Mouse (Mus musculus): ENCODE results near the gene Spag4.

Gene Spag4

DNA sequence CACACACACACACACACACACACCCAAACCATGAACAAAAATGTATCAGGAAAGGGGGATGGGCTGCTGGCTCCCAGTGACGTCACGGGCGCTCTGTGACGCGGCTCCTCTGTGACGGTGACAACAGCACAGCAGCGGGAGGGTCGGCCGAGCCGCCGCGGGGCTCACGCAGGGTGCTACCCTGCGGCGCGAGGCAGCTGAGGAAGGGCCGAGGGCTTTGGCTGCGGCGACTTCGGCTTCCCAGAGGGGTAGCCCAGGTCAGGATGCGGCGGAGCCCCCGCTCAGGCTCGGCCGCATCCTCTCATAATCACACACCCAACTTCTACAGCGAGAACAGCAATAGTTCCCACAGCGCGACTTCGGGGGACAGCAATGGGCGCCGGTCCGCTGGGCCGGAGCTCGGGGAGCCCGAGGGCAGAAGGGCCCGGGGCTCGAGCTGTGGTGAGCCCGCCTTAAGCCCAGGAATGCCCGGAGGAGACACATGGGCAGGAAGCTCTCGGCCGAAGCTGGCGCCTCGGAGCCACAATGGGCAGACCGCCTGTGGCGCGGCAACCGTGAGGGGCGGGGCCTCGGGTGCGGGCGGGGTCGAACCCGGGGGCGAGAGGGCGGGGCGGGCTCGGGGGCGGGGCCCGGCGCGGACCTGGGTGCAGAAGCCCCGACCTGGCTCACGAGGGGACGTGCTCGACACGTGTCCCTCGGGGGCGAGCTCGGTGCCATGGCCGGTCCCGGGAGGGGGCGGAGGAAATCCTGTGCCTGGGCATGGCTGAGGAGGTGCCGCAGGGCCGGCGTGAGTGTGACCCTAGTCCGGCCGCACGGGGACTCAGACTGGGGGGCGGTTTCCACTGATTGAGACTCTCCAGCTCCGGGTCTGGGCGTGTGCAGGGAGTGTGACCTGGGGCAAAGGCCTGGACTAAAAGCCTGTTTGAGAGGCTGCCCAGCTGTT lies at the start of gene Spag4:
Spag4 (plus strand) TSS at position 77 of the 943 bp plus-strand sequence.
- DNase-seq (ENCODE audit: low read depth, low spot score) = peak; percentile 24

DNA sequence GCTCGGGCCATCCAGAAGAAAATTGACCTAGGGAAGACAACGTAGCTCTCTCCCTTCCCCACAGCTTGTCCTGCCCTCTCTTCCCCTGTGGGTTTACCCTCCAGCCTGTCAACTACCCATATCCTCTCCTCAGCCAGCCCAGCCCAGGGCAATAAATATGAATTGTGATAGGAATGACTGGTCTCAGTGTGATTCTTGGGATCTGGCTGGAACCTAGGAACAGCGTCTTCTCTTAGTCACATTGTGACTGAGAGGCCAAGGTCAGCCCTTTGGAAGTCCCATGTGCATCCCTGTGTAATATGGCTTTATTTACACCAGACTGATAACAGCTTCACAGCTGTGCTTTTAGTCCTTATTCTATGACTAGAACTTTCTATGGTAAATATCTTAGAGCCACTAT lies 46.9 kb upstream of the Spag4 start:
- no peak for DNase-seq (ENCODE audit: low read depth, low spot score)

DNA sequence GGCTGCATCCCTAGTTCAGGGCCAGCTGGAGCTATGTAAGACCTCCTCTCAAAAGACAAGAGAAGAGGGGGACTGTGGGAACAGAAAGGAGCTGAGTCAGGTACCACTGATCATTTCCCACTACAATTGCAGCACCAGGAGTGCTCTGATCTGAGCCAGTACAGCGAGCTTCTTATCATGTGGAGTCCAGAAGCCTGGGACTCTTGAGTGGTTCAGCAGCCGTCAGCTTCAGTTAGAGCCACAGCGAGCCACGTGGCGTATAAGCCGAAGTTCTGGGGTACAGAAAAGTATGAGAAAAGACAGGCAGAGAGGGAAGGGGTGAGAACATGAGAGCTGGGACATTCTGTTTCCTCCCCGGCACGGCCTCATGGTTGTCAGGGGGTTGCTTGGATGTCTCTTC lies 43.8 kb upstream of the Spag4 start:
- no peak for DNase-seq (ENCODE audit: low read depth, low spot score)

DNA sequence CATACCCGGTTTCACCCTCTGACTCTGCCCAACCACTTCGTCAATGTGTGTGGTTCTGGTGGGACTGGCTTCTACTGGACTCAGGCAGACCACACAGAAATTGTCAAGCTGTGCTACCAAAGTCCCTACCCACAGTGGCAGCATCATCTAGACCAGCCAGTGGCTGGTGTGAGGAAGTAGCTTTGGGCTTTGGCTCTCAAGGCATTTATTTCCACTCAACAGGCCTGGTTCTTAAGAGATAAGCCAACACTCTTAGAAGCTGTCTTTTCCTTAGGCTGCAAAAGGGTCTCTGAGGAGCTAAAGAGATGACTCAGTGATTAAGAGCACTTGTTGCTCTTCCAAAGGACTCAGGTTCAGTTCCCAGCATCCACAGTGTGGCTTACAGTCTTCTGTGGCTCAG lies 43.2 kb upstream of the Spag4 start:
- no peak for DNase-seq (ENCODE audit: low read depth, low spot score)

DNA sequence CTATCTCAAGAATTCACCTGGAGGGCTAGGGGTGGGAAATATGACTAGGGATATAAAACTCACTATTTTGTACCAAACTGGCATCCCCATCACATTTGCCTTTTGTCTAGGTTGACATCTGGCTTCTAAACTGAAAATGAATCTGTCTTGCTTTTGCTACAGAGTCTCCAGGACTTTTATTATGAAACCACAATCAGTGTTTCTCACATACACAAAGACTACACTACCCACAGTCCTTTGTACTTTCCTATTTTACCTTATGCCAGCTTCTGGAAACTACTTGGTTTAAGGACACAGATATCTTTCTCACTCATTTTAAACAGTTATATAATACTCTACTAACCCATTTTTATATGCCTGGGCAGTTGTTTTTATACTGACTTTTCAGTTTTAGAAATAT lies 39.5 kb upstream of the Spag4 start:
- no peak for DNase-seq (ENCODE audit: low read depth, low spot score)

DNA sequence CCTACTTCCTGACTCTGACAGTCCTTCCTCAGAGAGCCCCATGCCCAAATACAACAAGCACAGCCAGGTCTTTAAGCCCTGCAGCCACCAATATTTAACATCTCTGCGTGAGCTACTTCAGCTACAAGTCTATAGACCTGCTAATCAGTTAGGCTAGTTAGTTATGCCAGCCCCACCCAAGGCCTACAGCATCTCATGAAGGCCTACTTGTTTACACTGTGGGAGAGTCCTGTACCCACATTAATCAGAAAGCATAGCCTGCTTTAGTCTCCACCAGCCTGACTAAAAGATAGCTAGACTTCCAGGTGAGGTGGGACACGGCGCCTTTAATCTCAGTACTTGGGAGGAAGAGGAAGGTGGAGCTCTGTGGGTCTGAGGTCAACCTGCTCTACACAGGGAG lies 25.6 kb upstream of the Spag4 start:
- no peak for DNase-seq (ENCODE audit: low read depth, low spot score)

DNA sequence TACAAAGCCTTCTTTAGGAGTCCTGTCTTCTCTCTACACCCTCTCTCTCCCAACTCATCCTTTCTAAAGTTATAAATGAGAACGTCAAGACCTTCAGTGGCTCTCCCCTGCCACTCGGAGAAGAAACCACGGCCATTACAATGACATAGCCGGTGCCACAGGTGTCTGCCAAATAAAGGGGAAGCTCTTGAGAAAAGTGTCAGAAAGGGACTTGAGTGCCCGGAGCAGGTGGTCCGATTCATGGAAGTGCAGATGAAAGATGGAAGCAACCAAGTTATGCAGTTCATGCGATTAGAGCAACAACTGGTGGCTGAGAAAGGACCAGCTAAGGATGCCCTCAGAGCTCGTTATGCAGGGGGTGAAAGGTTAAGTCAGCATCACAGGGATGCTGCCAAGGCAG lies 22.1 kb upstream of the Spag4 start:
- no peak for DNase-seq (ENCODE audit: low read depth, low spot score)

DNA sequence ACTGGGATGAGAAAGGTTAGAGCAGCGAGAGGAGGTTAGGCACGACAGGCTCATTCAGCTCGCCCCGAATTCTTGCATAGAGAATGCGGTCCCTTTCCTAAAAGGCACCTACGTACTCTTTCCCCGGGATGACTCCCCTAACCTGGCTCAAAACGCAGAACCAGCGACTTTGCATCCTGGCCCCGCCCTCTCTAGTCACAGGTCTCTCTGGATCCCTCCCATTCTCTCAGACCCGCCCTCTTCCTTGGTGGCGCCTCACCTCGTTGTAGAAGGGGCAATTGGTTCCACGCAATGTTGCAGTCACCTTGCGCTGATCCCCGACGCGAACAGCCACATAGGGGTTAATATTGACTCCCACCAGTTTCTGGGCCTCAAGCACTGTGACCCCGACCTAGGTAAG lies 17.0 kb upstream of the Spag4 start:
- no peak for DNase-seq (ENCODE audit: low read depth, low spot score)

DNA sequence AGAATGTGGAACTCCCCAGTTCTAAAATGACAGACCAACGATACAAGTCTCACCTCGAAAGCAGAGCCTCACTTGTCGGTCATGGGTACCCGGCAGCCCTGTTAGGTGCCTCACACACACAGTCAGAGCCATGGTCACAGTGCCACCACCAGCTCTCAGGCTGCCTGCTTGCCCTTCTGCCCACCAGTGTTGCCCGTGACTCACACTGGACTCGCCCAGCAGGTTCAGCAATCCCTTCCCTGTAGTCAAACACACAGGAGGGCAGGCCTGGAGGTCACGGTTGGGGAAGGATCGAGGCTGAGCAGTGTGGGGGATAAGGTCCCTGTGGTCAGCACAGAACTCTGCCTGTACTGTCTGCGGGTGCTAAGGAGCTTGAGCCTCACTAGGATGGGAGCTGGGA lies 12.2 kb upstream of the Spag4 start, which contains the start of gene Fer1l4:
Fer1l4 (minus strand) TSS at position 132 of the 400 bp plus-strand sequence.
- DNase-seq (ENCODE audit: low read depth, low spot score) = no peak

DNA sequence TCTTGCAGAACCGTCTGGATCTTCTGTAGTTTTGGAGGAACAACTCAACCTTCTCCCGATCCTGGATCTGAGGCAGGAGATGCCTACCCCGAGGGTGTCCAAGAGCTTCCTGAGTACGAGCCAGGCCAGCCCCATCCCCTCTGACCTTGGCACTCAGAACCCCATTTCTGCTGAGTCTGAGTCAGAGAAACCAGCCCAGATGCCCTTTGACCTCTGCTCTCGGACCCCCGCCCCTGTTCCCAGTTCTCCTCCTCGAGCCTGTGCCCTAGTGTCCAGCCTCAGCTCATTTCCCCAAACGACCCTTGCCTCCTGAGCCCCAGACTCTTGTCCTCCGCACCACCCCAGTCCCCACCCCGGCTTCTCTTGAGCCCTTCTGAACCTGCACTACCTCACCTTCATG lies 1.2 kb downstream of the Spag4 start:
- no peak for DNase-seq (ENCODE audit: low read depth, low spot score)

DNA sequence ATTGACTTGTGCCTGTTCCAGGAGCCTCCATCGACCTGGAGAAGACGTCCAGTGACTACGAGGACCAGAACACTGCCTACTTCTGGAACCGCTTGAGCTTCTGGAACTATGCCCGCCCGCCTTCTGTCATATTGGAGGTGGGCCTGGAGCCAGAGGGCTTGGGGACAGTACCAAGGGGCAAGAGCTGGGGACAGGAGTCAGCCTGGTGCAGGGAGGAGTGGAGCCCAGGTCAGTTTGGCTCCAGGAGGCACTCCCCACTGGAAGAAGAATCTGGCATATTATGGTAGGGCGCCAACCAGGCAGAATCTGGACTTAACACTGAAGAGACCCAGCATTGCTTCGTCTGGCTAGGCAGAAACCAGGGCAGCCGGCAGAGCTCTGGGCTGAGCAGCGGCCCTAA lies 2.9 kb downstream of the Spag4 start:
- no peak for DNase-seq (ENCODE audit: low read depth, low spot score)

DNA sequence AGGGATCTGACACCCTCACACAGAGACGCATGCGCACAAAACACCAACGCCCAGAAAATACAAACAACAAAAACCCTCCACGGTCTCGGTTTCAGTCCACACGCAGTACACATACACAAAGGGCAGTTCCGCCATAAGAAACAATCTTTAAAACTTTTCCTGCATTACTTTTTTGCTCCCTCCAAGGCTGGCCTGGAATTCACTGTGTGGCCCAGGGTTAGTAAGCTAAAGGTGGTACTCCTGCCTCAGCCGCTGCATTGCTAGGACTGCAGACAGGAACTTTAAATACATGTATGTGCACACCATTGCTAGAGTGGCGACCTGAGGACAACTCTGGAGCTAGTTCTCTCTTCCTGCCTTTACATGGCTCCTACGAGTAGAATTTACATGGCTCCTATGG lies 6.3 kb downstream of the Spag4 start:
- no peak for DNase-seq (ENCODE audit: low read depth, low spot score)

DNA sequence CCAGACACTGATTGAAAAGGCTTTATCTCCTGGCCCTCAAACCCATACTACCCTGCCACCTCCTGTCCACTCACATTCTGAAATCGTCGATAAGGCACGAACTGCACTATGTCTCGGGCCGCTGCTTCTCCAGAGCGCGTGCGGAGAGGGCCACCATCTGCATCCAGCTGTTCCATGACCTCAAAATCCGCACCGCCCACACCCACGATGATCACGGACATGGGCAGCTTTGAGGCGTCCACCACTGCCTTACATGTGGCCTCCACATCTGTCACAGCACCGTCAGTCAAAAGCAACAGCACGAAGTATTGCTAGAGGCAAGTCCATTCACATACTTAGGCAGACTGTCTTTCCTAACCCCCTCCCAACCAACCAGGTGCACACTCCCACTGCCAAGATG lies 8.8 kb downstream of the Spag4 start:
- DNase-seq (ENCODE audit: low read depth, low spot score) = no peak

DNA sequence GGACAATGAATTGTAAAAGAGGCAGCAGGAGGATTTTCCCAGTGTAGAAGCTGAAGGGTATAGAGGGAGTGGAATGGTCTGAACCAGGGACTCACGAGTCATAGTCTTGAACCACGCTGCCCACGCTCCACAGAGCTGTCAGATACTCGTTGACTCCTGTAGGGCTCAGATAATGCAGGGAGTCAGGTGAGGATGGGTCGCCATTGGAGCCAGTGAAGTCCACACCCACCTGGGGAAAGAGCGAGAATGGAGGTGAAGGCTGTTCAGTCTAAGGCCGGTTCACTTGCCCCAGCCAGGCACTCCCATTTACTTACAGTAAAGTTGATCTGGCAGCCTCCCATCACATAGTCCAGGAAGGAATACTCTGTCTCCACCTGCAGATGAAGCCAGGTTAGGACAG lies 12.5 kb downstream of the Spag4 start:
- no peak for DNase-seq (ENCODE audit: low read depth, low spot score)

DNA sequence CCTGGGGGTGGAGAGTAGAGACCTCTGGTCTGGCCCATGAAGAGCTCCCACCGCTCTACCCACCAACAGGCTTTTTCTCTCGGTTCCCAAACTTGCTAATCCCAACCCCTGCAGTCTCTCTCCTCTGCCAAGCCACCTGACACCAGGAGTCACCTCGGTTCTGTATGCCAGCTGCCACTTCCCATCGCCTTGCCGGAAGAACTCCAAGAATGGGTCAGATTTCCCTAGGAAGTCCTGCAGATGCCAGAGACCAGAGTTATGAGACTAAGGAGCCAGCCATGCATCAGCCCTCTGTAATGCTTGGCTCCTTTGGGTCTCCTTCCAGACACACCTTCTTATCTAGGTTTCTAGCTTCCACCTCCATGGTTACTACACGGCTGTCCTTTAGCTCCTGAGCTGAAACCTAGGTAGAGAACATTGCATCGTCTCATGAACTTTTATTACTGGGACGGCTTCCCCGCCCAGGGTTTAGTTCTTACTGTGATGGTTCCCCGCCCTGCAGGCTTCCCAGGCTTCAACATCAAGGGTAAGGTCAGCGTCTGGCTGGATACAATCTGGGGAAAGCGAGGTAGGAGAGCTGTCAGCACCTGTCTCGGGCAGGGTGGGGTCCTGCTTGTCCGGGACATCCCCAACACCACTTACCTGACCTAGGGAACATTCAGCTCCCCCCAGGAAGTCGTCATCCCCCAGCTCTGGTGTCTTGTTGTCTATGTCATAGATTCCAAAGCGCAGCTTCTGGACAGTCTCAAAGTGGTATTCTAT lies 13.6 kb downstream of the Spag4 start:
- DNase-seq (ENCODE audit: low read depth, low spot score) = no peak

DNA sequence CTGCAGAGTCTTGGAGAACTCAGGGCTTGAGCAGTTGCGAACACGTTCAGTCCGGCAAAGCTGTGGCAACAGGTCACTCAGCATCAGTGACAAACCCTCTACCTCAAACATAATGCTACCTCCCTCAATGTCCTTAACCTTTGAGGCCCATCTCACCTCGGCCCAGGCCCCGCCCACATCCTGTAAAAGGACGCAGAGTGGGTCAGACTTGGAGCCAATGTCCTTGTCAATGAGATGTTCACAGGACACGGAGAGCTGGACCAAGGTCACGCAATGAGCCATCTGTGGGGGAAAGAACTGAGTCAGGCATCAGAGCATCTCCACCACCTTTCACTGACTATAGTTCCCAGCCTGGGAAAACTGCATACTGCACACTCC lies 14.2 kb downstream of the Spag4 start:
- no peak for DNase-seq (ENCODE audit: low read depth, low spot score)

DNA sequence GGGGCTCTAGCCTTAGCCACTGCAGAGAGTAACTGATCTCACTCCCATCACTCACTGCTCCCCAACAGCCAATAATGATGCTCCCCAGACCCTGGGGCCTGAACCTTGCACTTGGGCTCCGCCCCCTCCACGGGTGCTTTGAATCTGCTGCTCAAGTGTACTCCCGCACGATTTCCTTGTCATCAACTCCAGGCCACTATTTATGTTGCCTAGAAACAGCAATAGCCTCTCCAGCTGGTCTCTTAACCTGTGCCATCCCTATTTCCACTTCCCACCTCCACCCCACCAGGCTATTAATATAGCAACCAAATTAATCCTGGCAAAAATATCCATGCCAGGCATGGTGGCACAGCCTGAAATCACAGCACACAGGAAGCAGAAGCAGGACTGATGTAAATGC lies 14.7 kb downstream of the Spag4 start:
- DNase-seq (ENCODE audit: low read depth, low spot score) = no peak

DNA sequence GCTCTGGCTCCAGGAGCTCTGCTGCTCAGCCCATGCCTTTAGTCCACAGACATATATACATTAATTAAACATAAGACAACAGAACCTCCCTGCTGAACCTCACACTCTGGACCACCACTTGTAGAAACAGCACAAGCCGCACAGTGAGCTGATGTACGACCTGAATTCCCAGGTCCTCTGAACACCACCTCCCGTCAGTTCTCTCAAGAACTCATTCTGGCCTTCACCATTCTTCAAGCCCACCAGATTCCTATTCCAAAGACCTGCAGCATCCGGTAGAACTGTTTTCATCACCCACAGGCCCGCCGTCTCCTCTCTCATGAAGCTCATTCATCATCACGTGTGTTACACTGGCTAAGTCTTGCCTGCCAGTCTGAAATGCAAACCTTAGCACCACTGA lies 15.4 kb downstream of the Spag4 start:
- DNase-seq (ENCODE audit: low read depth, low spot score) = no peak

DNA sequence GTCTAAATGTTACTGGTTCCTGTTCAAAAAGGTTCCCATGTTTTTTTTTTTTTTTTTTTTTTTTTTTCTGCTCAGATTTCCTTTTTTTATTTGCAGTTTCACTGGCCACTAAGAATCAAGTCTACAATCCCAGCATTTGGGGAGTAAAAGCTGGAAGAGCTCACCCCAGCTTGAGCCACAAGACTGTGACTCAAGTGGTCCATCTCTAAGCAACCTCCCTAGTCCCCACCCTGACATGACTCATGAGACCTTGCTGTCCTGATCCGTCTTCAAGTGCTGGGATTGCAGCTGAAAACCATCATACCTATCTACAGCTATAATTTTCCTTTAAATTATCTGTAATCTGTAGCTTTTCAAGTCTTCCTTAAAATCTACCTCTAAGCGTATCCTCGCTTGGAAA lies 19.6 kb downstream of the Spag4 start:
- no peak for DNase-seq (ENCODE audit: low read depth, low spot score)

DNA sequence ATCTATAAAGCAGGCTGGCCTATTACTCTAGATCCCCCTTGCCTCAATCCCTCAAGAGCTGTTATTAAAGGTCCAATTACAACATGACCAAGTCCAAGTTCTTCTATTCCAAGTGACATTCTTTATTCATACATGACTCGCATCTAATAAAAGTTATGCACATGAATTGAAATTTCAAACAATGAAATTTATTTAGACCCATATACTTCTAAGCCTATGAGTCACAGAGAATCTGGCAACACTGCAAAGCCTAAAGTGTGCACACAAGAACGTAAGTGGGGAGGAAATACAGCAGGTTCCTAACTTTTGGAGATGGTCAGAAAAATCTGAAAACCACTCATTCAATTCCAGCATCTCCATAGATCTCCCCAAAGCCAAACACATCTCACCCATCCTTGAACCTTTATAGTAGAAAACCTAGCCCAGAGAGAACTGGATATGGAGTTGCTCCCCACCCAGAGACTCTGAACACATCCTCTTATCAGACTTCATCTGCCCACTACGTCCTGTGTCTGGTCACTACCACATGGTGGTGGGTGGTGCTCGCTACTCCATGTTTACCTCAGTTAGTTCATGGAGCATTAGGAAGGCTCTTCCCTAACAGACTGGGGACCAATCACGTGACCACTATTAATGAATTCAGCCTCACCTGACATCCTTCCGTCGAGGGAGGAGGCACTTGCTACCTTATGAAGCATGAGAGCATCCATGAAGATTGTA lies 22.6 kb downstream of the Spag4 start:
- DNase-seq (ENCODE audit: low read depth, low spot score) = no peak

DNA sequence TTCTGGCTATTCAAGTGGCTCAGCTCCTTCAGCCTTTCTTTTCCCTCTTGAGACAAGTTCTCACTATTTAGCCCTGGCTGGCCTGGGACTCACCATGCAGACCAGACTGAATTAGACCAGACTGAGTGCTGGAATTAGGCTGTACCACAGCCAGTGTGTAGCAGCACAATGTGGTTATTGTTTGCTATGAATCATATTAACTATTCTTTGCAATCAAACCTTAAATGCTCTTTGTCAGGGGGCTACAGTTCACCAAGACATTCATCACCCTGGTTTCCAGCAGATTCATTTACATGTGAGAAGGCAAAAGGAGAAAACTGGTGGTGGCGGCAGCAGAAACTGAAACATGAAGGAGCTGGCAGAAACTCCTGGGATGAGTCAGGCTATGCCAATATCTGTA lies 24.8 kb downstream of the Spag4 start:
- DNase-seq (ENCODE audit: low read depth, low spot score) = no peak

DNA sequence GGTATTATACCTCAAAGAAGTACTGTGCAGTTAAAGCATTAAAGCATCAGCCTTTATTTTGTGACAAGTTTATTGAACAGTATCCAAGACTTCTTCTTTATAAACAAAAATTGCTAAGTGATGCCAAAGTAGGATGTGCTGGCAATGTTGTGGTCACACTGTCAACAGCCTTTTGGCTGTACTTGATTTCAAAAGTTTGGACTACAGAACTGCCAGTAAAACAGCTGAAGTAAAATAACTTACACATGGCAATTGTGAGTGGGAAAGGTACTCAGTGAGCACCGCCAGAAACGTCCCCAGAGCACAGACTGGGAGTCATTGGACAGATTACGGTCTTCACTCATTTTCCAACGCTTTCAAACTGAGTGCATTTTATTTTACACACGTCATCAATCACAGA lies 27.0 kb downstream of the Spag4 start:
- DNase-seq (ENCODE audit: low read depth, low spot score) = no peak

Measured in brain, embryonic 18.5 days (tissue).